Mouse (Mus musculus) kidney, postnatal 14 days (tissue): ENCODE measurements around the gene Tmem52b.

Source experiments
- DNase-seq: peaks from one replicate; pipeline ENCODE4 v3.0.0; 2022; ENCODE audit warnings: mixed read lengths

The Tmem52b gene

GRCm38 (mm10) chr6:129532942-129533860, 20.8 kb downstream of the Tmem52b start, which contains the start of gene Gabarapl1:
Gene Gabarapl1, plus strand, starts transcription at chr6:129533160.
- peak; percentile 92 for DNase-seq

DNA sequence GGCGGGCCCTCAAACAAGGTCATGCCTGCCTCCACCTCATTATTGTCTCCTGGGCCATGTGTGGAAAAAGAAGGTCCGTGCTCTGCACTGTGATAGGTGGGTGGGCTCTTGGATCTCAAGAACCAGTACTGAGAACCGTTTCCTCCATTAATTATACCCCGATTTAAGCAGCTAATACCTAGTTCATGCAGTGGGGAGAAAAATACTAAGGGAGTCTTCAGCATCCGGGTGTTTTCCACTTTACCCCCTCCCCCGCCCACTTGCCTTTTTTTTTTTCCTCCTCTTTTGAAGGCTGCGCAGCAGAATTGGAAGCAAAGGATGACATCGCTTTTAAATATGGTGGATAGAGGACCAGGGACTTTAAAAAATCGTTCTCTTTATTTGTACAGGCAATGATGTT, 21.7 kb downstream of the Tmem52b start:
- no peak for DNase-seq

DNA sequence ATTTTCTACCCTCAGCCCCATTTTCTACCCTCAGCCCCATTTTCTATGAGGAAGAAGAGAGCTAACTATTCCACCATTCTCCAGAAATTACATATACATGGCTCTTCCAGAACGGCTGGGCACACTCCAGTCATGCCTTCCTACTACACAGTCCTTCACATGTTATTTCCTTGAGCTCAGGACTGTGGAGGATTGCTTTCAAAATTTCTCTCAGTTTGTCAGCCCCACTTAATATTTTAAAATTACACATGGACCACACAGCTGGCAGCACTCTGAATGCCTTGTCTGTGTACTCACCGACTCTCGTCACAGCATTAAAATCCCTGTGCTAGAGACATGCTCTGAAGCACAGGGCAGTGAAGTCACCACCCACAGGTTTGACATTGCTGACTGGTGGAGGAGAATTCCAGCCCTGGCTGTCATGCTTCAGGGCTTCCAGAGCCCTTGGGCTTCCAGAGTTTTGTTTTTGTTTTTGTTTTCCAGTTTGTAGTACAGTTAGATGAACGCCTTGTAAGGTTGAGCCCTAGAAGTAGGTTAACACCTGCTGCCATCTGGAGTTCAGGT, 22.4 kb downstream of the Tmem52b start:
- DNase-seq: peak; percentile 59

GRCm38 (mm10) chr6:129535723-129536122, 23.4 kb downstream of the Tmem52b start:
- no peak for DNase-seq

DNA sequence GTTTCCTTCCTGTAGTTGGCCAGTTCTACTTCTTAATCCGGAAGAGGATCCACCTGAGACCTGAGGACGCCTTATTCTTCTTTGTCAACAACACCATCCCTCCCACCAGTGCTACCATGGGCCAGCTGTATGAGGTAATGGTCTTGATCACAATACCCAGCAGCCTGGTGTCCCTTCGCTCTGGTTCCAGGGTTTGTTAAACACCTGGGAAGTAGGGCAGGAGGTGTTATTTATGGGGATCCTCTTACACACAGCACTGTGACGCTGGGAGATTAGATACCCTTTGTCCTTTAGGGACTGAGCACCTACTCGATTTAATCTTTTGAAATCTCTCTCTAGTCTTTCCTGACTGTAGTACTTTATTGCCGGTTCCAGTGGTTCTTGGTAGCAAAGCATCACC, 26.2 kb downstream of the Tmem52b start:
- no peak for DNase-seq

- no peak for DNase-seq
These were observed 29.6 kb downstream of the Tmem52b start for GRCm38 (mm10) chr6:129541931-129542330.

GRCm38 (mm10) chr6:129542540-129542939, 30.2 kb downstream of the Tmem52b start:
- DNase-seq: no peak

GRCm38 (mm10) chr6:129543709-129544606, 31.6 kb downstream of the Tmem52b start:
- DNase-seq: peak; percentile 81

DNA sequence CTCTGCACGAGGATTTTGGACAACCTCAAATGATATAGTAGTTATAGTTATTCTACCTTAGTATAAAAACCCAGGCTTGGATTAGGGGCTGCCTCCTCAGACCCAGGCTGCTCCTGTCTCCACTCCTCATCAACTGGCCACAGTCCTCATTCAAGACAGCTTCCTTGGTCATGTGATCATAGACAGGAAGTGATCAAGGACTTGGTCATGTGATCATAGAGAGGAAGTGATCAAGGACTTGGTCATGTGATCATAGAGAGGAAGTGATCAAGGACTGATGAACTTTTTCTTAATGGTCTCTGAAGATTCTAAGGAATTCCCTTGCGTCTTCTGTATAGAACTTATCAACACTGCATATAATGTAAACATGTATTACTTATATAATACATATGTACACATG, 34.9 kb downstream of the Tmem52b start:
- no peak for DNase-seq

GRCm38 (mm10) chr6:129548009-129548408, 35.7 kb downstream of the Tmem52b start:
- no peak for DNase-seq

- no peak for DNase-seq
These were observed 45.1 kb downstream of the Tmem52b start for GRCm38 (mm10) chr6:129557298-129558023.

- peak; percentile 77 for DNase-seq
These were observed 46.7 kb downstream of the Tmem52b start for GRCm38 (mm10) chr6:129558946-129559640.

DNA sequence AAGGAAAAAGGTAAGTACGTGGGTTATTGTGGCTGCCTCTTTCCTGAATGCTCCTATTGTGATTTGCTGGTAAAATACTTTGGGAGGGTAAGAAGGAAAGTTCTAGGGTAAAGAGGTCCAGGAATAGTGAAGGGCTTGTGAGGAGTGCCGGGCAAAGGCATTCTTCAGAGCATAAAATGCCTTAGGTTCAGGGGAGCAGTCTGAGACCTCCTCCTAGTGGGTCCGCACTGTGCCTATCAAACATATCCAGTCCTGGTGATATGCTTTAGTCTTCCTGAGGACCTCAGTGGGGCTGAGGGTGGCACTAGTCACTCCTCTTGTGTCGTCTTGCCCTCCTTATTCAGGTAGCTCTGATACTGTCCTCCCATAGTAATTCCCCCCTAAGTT, 47.3 kb downstream of the Tmem52b start:
- no peak for DNase-seq

- no peak for DNase-seq
These were observed 52.9 kb downstream of the Tmem52b start for GRCm38 (mm10) chr6:129565257-129565656.
